Mouse (Mus musculus): ENCODE results near the gene Dhrs7b.
"Not testable (repeated sequence)": the region's sequence is repeated elsewhere in the genome, so short reads cannot be mapped to it uniquely, and the experiment has no call there.

The Dhrs7b gene

GRCm38 (mm10) chr11:60841467-60842200, 11.2 kb downstream of the Dhrs7b start:
- in situ Hi-C loops (cut with MboI, MseI), result no loop called here

- in situ Hi-C loops (cut with MboI, MseI), result no loop called here
Measured at GRCm38 (mm10) chr11:60843412-60843811, 13.0 kb downstream of the Dhrs7b start.

GRCm38 (mm10) chr11:60845415-60845814, 15.0 kb downstream of the Dhrs7b start:
- in situ Hi-C loops (cut with MboI, MseI), result no loop called here

GRCm38 (mm10) chr11:60856587-60856986, 26.2 kb downstream of the Dhrs7b start:
- in situ Hi-C loops (cut with MboI, MseI), result no loop called here

- in situ Hi-C loops (cut with MboI, MseI), result no loop called here
Measured at GRCm38 (mm10) chr11:60861993-60862392, 31.6 kb downstream of the Dhrs7b start.

GRCm38 (mm10) chr11:60863196-60863595, 32.8 kb downstream of the Dhrs7b start:
- in situ Hi-C loops (cut with MboI, MseI), result no loop called here

GRCm38 (mm10) chr11:60864166-60864565, 33.7 kb downstream of the Dhrs7b start:
- in situ Hi-C loops (cut with MboI, MseI), result no loop called here

- in situ Hi-C loops (cut with MboI, MseI), result no loop called here
Measured at GRCm38 (mm10) chr11:60864916-60865315, 34.5 kb downstream of the Dhrs7b start.

GRCm38 (mm10) chr11:60866021-60866420, 35.6 kb downstream of the Dhrs7b start:
- in situ Hi-C loops (cut with MboI, MseI), result no loop called here

- in situ Hi-C loops (cut with MboI, MseI), result no loop called here
Measured at GRCm38 (mm10) chr11:60867456-60867855, 37.0 kb downstream of the Dhrs7b start.

GRCm38 (mm10) chr11:60867904-60868303, 37.5 kb downstream of the Dhrs7b start:
- in situ Hi-C loops (cut with MboI, MseI), result no loop called here

GRCm38 (mm10) chr11:60869471-60869870, 39.0 kb downstream of the Dhrs7b start:
- in situ Hi-C loops (cut with MboI, MseI), result not testable (repeated sequence)

- in situ Hi-C loops (cut with MboI, MseI), result no loop called here
Measured at GRCm38 (mm10) chr11:60871409-60871808, 41.0 kb downstream of the Dhrs7b start.

GRCm38 (mm10) chr11:60873101-60873500, 42.7 kb downstream of the Dhrs7b start:
- in situ Hi-C loops (cut with MboI, MseI), result no loop called here

GRCm38 (mm10) chr11:60878056-60878612, 47.7 kb downstream of the Dhrs7b start:
- in situ Hi-C loops (cut with MboI, MseI), result no loop called here

GRCm38 (mm10) chr11:60878675-60879294, 48.4 kb downstream of the Dhrs7b start, which contains the start of gene Tmem11:
Gene Tmem11 (minus strand): TSS chr11:60879272.
- in situ Hi-C loops (cut with MboI, MseI), result no loop called here

- in situ Hi-C loops (cut with MboI, MseI), result no loop called here
Measured at GRCm38 (mm10) chr11:60879423-60879822, 49.0 kb downstream of the Dhrs7b start.

GRCm38 (mm10) chr11:60880559-60880958, 50.1 kb downstream of the Dhrs7b start:
- in situ Hi-C loops (cut with MboI, MseI), result no loop called here

GRCm38 (mm10) chr11:60882386-60882785, 52.0 kb downstream of the Dhrs7b start:
- in situ Hi-C loops (cut with MboI, MseI), result no loop called here

- in situ Hi-C loops (cut with MboI, MseI), result not testable (repeated sequence)
Measured at GRCm38 (mm10) chr11:60886986-60887385, 56.6 kb downstream of the Dhrs7b start.

GRCm38 (mm10) chr11:60889861-60890260, 59.4 kb downstream of the Dhrs7b start:
- in situ Hi-C loops (cut with MboI, MseI), result no loop called here

- in situ Hi-C loops (cut with MboI, MseI), result no loop called here
Measured at GRCm38 (mm10) chr11:60890286-60890685, 59.9 kb downstream of the Dhrs7b start.

- in situ Hi-C loops (cut with MboI, MseI), result no loop called here
Measured at GRCm38 (mm10) chr11:60890744-60891143, 60.3 kb downstream of the Dhrs7b start.
